Mouse (Mus musculus) CH12.LX (cell line): Measurements from ENCODE around the gene Pdcd1lg2. TPM values are rescaled to one million over a fixed set of nuclear protein-coding genes. Genes with fewer than 3 reads are reported as not detected.

Source experiments
- DNase-seq: peaks from one replicate; pipeline ENCODE4 v3.0.0-alpha.2; 2013; ENCODE audit errors: extremely low read depth
- H3K27ac ChIP-seq: 2 replicates; pipeline ENCODE4 v1.5.1; 2012; ENCODE audit warnings: low read depth, mild to moderate bottlenecking, control low read depth, moderate library complexity; ENCODE audit not compliant: insufficient read depth
- H3K27me3 ChIP-seq: replicated peaks from 2 replicates; pipeline ENCODE3; 2012; ENCODE audit warnings: inconsistent platforms
- H3K36me3 ChIP-seq, 2 experiments: replicated peaks in 1 of 2; 2 replicates each; pipeline versions ENCODE3 to v1.6.1; 2012; ENCODE audit warnings: inconsistent platforms in 1 of 2, low read length in 1 of 2, mild to moderate bottlenecking in 1 of 2, mixed read lengths in 1 of 2, moderate library complexity in 1 of 2; ENCODE audit not compliant: control insufficient read depth in 1 of 2, insufficient read depth in 1 of 2
- H3K4me1 ChIP-seq, 2 experiments: 2 replicates each; pipeline ENCODE4 v1.6.1; 2012; ENCODE audit warnings: inconsistent platforms in 1 of 2, moderate library complexity in 1 of 2; ENCODE audit not compliant: insufficient read depth in 2 of 2, control insufficient read depth in 1 of 2
- H3K4me2 ChIP-seq: 2 replicates; pipeline ENCODE4 v1.6.1; 2012; ENCODE audit warnings: low read depth, mild to moderate bottlenecking, control low read depth; ENCODE audit not compliant: poor library complexity, insufficient read depth, severe bottlenecking
- H3K4me3 ChIP-seq, 3 experiments: fragments of 150-350 bp in 1 of 3; sonication (generic) in 1 of 3; replicated peaks in 1 of 3; 2 replicates each; pipeline versions ENCODE3 to v1.5.1; 2011 to 2012; ENCODE audit warnings: low read depth in 2 of 3, low read length in 2 of 3, mild to moderate bottlenecking in 2 of 3, moderate library complexity in 2 of 3, control low read depth in 1 of 3, improper control_type of control experiment in 1 of 3, inconsistent platforms in 1 of 3, mixed read lengths in 1 of 3; ENCODE audit not compliant: poor library complexity in 1 of 3
- H3K79me2 ChIP-seq: replicated peaks from 2 replicates; pipeline ENCODE4 v1.6.1; 2012; ENCODE audit warnings: mild to moderate bottlenecking, moderate library complexity; ENCODE audit not compliant: control insufficient read depth, poor library complexity, insufficient read depth, severe bottlenecking; ENCODE audit errors: extremely low read depth
- H3K9ac ChIP-seq: 2 replicates; pipeline ENCODE4 v1.6.1; 2012; ENCODE audit warnings: low read depth, mild to moderate bottlenecking, control low read depth, moderate library complexity; ENCODE audit not compliant: insufficient read depth
- H3K9me3 ChIP-seq: replicated peaks from 2 replicates; pipeline ENCODE3; 2012; ENCODE audit warnings: low read length, inconsistent platforms, mixed read lengths
- BHLHE40 ChIP-seq: IDR thresholded peaks from 2 replicates; pipeline ENCODE4 v1.6.1; 2011; ENCODE audit warnings: mild to moderate bottlenecking, low read depth, low read length, improper control_type of control experiment
- CHD1 ChIP-seq: IDR thresholded peaks from 2 replicates; pipeline ENCODE4 v1.6.1; 2012; ENCODE audit warnings: low read depth, low read length, improper control_type of control experiment, inconsistent platforms
- CHD2 ChIP-seq: IDR thresholded peaks from 2 replicates; pipeline ENCODE4 v1.6.1; 2011; ENCODE audit warnings: low read length, improper control_type of control experiment
- CTCF ChIP-seq, 2 experiments: IDR thresholded peaks in 1 of 2; conservative IDR thresholded peaks in 1 of 2; 2 replicates each; pipeline ENCODE4 v1.5.1; 2011 to 2012; ENCODE audit warnings: low read depth in 2 of 2, low read length in 2 of 2, improper control_type of control experiment in 1 of 2, inconsistent platforms in 1 of 2, mild to moderate bottlenecking in 1 of 2, moderate library complexity in 1 of 2
- ELF1 ChIP-seq: IDR thresholded peaks from 2 replicates; pipeline ENCODE4 v1.6.1; 2014; ENCODE audit warnings: low read depth, mild to moderate bottlenecking, inconsistent platforms, low read length, improper control_type of control experiment
- EP300 ChIP-seq: IDR thresholded peaks from 2 replicates; pipeline ENCODE4 v1.6.1; 2011; ENCODE audit warnings: low read length, improper control_type of control experiment
- ETS1 ChIP-seq: conservative IDR thresholded peaks from 2 replicates; pipeline ENCODE4 v1.6.1; 2012; ENCODE audit warnings: low read depth, mild to moderate bottlenecking, inconsistent platforms, low read length, improper control_type of control experiment, moderate library complexity
- GABPA ChIP-seq: IDR thresholded peaks from 2 replicates; pipeline ENCODE4 v1.6.1; 2012; ENCODE audit warnings: low read depth, low read length, improper control_type of control experiment, inconsistent platforms; ENCODE audit not compliant: insufficient replicate concordance
- HCFC1 ChIP-seq: IDR thresholded peaks from 2 replicates; pipeline ENCODE4 v1.6.1; 2012; ENCODE audit warnings: low read depth, mild to moderate bottlenecking, inconsistent platforms, low read length, improper control_type of control experiment
- IRF4 ChIP-seq: IDR thresholded peaks from 2 replicates; pipeline ENCODE4 v1.6.1; 2014; ENCODE audit warnings: low read depth, mild to moderate bottlenecking, inconsistent platforms, low read length, improper control_type of control experiment
- JUN ChIP-seq: IDR thresholded peaks from 2 replicates; pipeline ENCODE4 v1.6.1; 2011; ENCODE audit warnings: low read depth, mild to moderate bottlenecking, low read length, improper control_type of control experiment, moderate library complexity; ENCODE audit not compliant: insufficient read depth
- JUND ChIP-seq: conservative IDR thresholded peaks from 2 replicates; pipeline ENCODE4 v1.6.1; 2011; ENCODE audit warnings: low read depth, low read length, improper control_type of control experiment
- MAFK ChIP-seq: IDR thresholded peaks from 2 replicates; pipeline ENCODE4 v1.6.1; 2011; ENCODE audit warnings: low read length, improper control_type of control experiment; ENCODE audit not compliant: insufficient replicate concordance
- MAX ChIP-seq: IDR thresholded peaks from 2 replicates; pipeline ENCODE4 v1.6.1; 2011; ENCODE audit warnings: low read length, improper control_type of control experiment
- MAZ ChIP-seq: IDR thresholded peaks from 2 replicates; pipeline ENCODE4 v1.6.1; 2012; ENCODE audit warnings: low read depth, mild to moderate bottlenecking, inconsistent platforms, low read length, improper control_type of control experiment, moderate library complexity
- MEF2A ChIP-seq: IDR thresholded peaks from 2 replicates; pipeline ENCODE4 v1.6.1; 2014; ENCODE audit warnings: low read depth, mild to moderate bottlenecking, inconsistent platforms, low read length, improper control_type of control experiment, borderline replicate concordance
- MXI1 ChIP-seq: IDR thresholded peaks from 2 replicates; pipeline ENCODE4 v1.6.1; 2011; ENCODE audit warnings: mild to moderate bottlenecking, low read depth, low read length, improper control_type of control experiment
- MYC ChIP-seq: IDR thresholded peaks from 2 replicates; pipeline ENCODE4 v1.6.1; 2011; ENCODE audit warnings: low read depth, mild to moderate bottlenecking, improper control_type of control experiment, low read length
- NRF1 ChIP-seq: IDR thresholded peaks from 2 replicates; pipeline ENCODE4 v1.6.1; 2014; ENCODE audit warnings: low read depth, mild to moderate bottlenecking, inconsistent platforms, low read length, improper control_type of control experiment, moderate library complexity
- PAX5 ChIP-seq: IDR thresholded peaks from 2 replicates; pipeline ENCODE4 v1.6.1; 2012; ENCODE audit warnings: low read length, inconsistent platforms, mixed read lengths
- POLR2A ChIP-seq: IDR thresholded peaks from 2 replicates; pipeline ENCODE4 v1.6.1; 2011; ENCODE audit warnings: low read depth, mild to moderate bottlenecking, improper control_type of control experiment, low read length
- POLR2AphosphoS2 ChIP-seq: IDR thresholded peaks from 2 replicates; pipeline ENCODE4 v1.6.1; 2011; ENCODE audit warnings: low read depth, low read length, improper control_type of control experiment
- RAD21 ChIP-seq: IDR thresholded peaks from 2 replicates; pipeline ENCODE4 v1.6.1; 2011; ENCODE audit warnings: low read depth, mild to moderate bottlenecking, low read length, improper control_type of control experiment, moderate library complexity
- RCOR1 ChIP-seq: conservative IDR thresholded peaks from 2 replicates; pipeline ENCODE4 v1.6.1; 2012; ENCODE audit warnings: low read depth, mild to moderate bottlenecking, inconsistent platforms, low read length, improper control_type of control experiment
- SIN3A ChIP-seq: IDR thresholded peaks from 2 replicates; pipeline ENCODE4 v1.6.1; 2012; ENCODE audit warnings: low read length, improper control_type of control experiment, inconsistent platforms
- SMC3 ChIP-seq: IDR thresholded peaks from 2 replicates; pipeline ENCODE4 v1.6.1; 2011; ENCODE audit warnings: low read depth, low read length, improper control_type of control experiment
- TBP ChIP-seq: conservative IDR thresholded peaks from 2 replicates; pipeline ENCODE4 v1.6.1; 2011; ENCODE audit warnings: low read depth, low read length, improper control_type of control experiment
- TCF12 ChIP-seq: IDR thresholded peaks from 2 replicates; pipeline ENCODE4 v1.6.1; 2014; ENCODE audit warnings: low read depth, mild to moderate bottlenecking, inconsistent platforms, low read length, improper control_type of control experiment
- USF2 ChIP-seq: conservative IDR thresholded peaks from 2 replicates; pipeline ENCODE4 v1.6.1; 2011; ENCODE audit warnings: low read depth, low read length, improper control_type of control experiment
- ZC3H11A ChIP-seq: IDR thresholded peaks from 2 replicates; pipeline ENCODE4 v1.6.1; 2012; ENCODE audit warnings: low read depth, mild to moderate bottlenecking, inconsistent platforms, low read length, improper control_type of control experiment
- ZNF384 ChIP-seq: IDR thresholded peaks from 2 replicates; pipeline ENCODE4 v1.6.1; 2012; ENCODE audit warnings: low read depth, low read length, improper control_type of control experiment, inconsistent platforms
- dilution Hi-C: fragments of 300-500 bp; cut with MboI; formaldehyde crosslinking; loops from 2 replicates; pipeline ENCODE4 v1.14.3; 2020; ENCODE audit warnings: low sequenced_read_pairs; ENCODE audit not compliant: extremely low pct_unique_long_range_greater_than_20kb, extremely low pct_ligation_motif_present
- in situ Hi-C: fragments of 300-500 bp; cut with MboI; formaldehyde crosslinking; loops from 3 replicates; pipeline ENCODE4 v1.14.3; 2019; ENCODE audit warnings: low sequenced_read_pairs, low pct_ligation_motif_present, low pct_unique_long_range_greater_than_20kb, mixed read lengths
- polyA plus RNA-seq: library from polyadenylated mRNA; unstranded; fragments of >175 nt; gene quantifications from 2 replicates; pipeline ENCODE4 v1.2.1, GENCODE M21; 2012; ENCODE audit warnings: low read depth; ENCODE audit not compliant: insufficient read length
- total RNA-seq, 2 experiments: library from RNA; depleted of rRNA; stranded (reverse); fragments of 300-350 nt in 1 of 2; fragments of >200 nt in 1 of 2; gene quantifications; 2 replicates each; pipeline ENCODE4 v1.2.3; 2012 to 2014

Pdcd1lg2 gene
- total and polyA plus RNA-seq, 3 experiments, result 1.4 to 5.5 (median 1.7) TPM

- Histone ChIP-seq H3K9ac (peak overlapping the region; percentile 33), H3K36me3 (no peaks in the 10 kb centered on the region), H3K27me3 (no peaks in the 10 kb centered on the region), H3K27ac (peak overlapping the region; percentile 44; the same call in 1 of the 2 replicates), H3K4me3 (peak overlapping the region; percentile 47 to 59 (median 51)), H3K4me2 (peak overlapping the region; percentile 88), H3K9me3 (no peaks in the 10 kb centered on the region), H3K79me2 (no peaks in the 10 kb centered on the region), H3K4me1 (peaks cover 14 to 60% of the 10 kb centered on the region in 2 experiments)
- dilution Hi-C loops, result no loop called here
- in situ Hi-C loops, result loop anchor here (5.0 kb wide), 1 partner anchor 55 kb away; the partner anchor contains the start of genes Cd274 and Plgrkt
- 0 out of 2 replicates have a peak, but pooled peaks have one; percentile 16 for TF ChIP-seq POLR2A
- TF ChIP-seq MEF2A, result 0 out of 2 replicates have a peak, but pooled peaks have one; percentile 22
- no peak for TF ChIP-seq HCFC1
- TF ChIP-seq CTCF (conservative IDR thresholded peaks at IDR 0.05 in 1 of 2, IDR thresholded peaks at IDR 0.05 in 1 of 2; ENCODE audit: low read depth in 2 of 2, low read length in 2 of 2), result no peak
- no peak for TF ChIP-seq PAX5
- TF ChIP-seq GABPA, result no peak
- TF ChIP-seq NRF1, result no peak
- 0 out of 2 replicates have a peak, but pooled peaks have one; percentile 14 for TF ChIP-seq SMC3
- TF ChIP-seq CHD1, result no peak
- TF ChIP-seq MAX, result no peak
- TF ChIP-seq ETS1, result peak; percentile 55
- no peak for TF ChIP-seq RAD21
- no peak for TF ChIP-seq ZC3H11A
- TF ChIP-seq CHD2, result no peak
- TF ChIP-seq RCOR1, result no peak
- TF ChIP-seq BHLHE40, result peak; percentile 57
- no peak for TF ChIP-seq MAZ
- TF ChIP-seq IRF4, result peak; percentile 34; the same call in 1 of the 2 replicates
- TF ChIP-seq EP300, result peak; percentile 53
- no peak for TF ChIP-seq ZNF384
- TF ChIP-seq MAFK, result no peak
- no peak for TF ChIP-seq SIN3A
- TF ChIP-seq ELF1, result peak; percentile 27; the same call in 1 of the 2 replicates
- TF ChIP-seq POLR2AphosphoS2, result no peak
- TF ChIP-seq JUND, result no peak
- no peak; the same call in 1 of the 2 replicates for TF ChIP-seq JUN
- TF ChIP-seq TBP, result 0 out of 2 replicates have a peak, but pooled peaks have one; percentile 20
- no peak for TF ChIP-seq MYC
- no peak for TF ChIP-seq USF2
- TF ChIP-seq TCF12, result no peak; the same call in 1 of the 2 replicates
- no peak; the same call in 1 of the 2 replicates for TF ChIP-seq MXI1
- peak; percentile 68 for DNase-seq
Measured at GRCm38 (mm10) chr19:29422013-29422645, 11.4 kb downstream of the Pdcd1lg2 start.
